Mouse (Mus musculus): ENCODE results near the gene Mag. TPM values are rescaled to one million over a fixed set of nuclear protein-coding genes. Genes with fewer than 3 reads are reported as not detected.

Mag gene
- polyA plus RNA-seq (2012; ENCODE audit: insufficient read depth, low replicate concordance), result 1.2 TPM in 1 of 2 replicates, not detected in the other

- H3K4me1 ChIP-seq, result peaks cover 10% of the 10 kb centered on the region
- TF ChIP-seq GATA1 (IDR thresholded peaks at IDR 0.05; ENCODE audit: borderline replicate concordance, low read length) (no peak), FLI1 (IDR thresholded peaks at IDR 0.05; ENCODE audit: low read length) (no peak)
- peak within 1 kb of the TSS; percentile 18 for H3K4me3 ChIP-seq (replicated peaks)
- H3K27me3 ChIP-seq (replicated peaks), result peaks cover 72% of the 10 kb centered on the region
- no peaks in the 10 kb centered on the region for H3K36me3 ChIP-seq (replicated peaks; ENCODE audit: low read length)
- no peaks in the 10 kb centered on the region for H3K9me3 ChIP-seq
Measured at GRCm38 (mm10) chr7:30914732-30915131, at the start of gene Mag. Gene Mag (minus strand): TSS chr7:30914873.

DNA sequence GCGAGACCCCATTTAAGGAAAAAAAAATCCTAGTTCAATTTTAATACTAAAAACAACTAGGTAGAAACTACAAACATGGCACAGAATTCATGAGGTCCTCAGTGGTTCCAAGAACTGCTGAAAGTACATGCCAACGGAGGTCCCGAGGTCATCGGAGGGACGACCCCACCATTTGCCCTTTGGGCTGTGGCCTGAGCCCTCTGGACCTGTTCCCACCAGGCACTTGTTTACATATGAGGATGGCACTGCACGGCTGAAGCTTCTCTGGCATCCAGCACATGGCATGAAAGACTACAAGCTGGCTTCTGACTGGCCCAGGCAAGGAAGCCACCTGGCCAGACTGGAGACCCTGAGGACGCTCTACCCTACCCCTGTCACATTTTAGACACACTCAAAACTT is 49.7 kb upstream of the Mag start:
- TF ChIP-seq FLI1 (IDR thresholded peaks at IDR 0.05; ENCODE audit: low read length) (no peak), GATA1 (IDR thresholded peaks at IDR 0.05; ENCODE audit: borderline replicate concordance, low read length) (no peak)
- Histone ChIP-seq H3K4me1 (peaks cover 46% of the 10 kb centered on the region), H3K27me3 (replicated peaks) (peaks cover 5% of the 10 kb centered on the region), H3K9me3 (no peaks in the 10 kb centered on the region), H3K36me3 (replicated peaks; ENCODE audit: low read length) (peaks cover 5% of the 10 kb centered on the region), H3K4me3 (replicated peaks) (no peak overlapping the region)

GRCm38 (mm10) chr7:30962862-30963261 is 48.2 kb upstream of the Mag start:
- no peaks in the 10 kb centered on the region for H3K9me3 ChIP-seq
- no peak overlapping the region for H3K4me3 ChIP-seq (replicated peaks)
- peaks cover 20% of the 10 kb centered on the region for H3K36me3 ChIP-seq (replicated peaks; ENCODE audit: low read length)
- H3K27me3 ChIP-seq (replicated peaks), result peaks cover 5% of the 10 kb centered on the region
- peaks cover 61% of the 10 kb centered on the region for H3K4me1 ChIP-seq
- no peak for TF ChIP-seq FLI1 (IDR thresholded peaks at IDR 0.05; ENCODE audit: low read length)
- TF ChIP-seq GATA1 (IDR thresholded peaks at IDR 0.05; ENCODE audit: borderline replicate concordance, low read length), result no peak

GRCm38 (mm10) chr7:30959786-30960349 is 45.2 kb upstream of the Mag start:
- Histone ChIP-seq H3K4me1 (peaks cover 60% of the 10 kb centered on the region), H3K36me3 (replicated peaks; ENCODE audit: low read length) (peaks cover 26% of the 10 kb centered on the region), H3K4me3 (replicated peaks) (no peak overlapping the region), H3K27me3 (replicated peaks) (no peaks in the 10 kb centered on the region), H3K9me3 (no peaks in the 10 kb centered on the region)
- no peak for TF ChIP-seq FLI1 (IDR thresholded peaks at IDR 0.05; ENCODE audit: low read length)

GRCm38 (mm10) chr7:30958866-30959487 is 44.3 kb upstream of the Mag start:
- H3K36me3 ChIP-seq (replicated peaks; ENCODE audit: low read length), result peaks cover 35% of the 10 kb centered on the region
- H3K4me3 ChIP-seq (replicated peaks), result peak overlapping the region; percentile 98
- no peak for TF ChIP-seq FLI1 (IDR thresholded peaks at IDR 0.05; ENCODE audit: low read length)
- no peak for TF ChIP-seq GATA1 (IDR thresholded peaks at IDR 0.05; ENCODE audit: borderline replicate concordance, low read length)
- H3K4me1 ChIP-seq, result peaks cover 68% of the 10 kb centered on the region
- no peaks in the 10 kb centered on the region for H3K9me3 ChIP-seq
- no peaks in the 10 kb centered on the region for H3K27me3 ChIP-seq (replicated peaks)

- peaks cover 70% of the 10 kb centered on the region for H3K4me1 ChIP-seq
- H3K27me3 ChIP-seq (replicated peaks), result no peaks in the 10 kb centered on the region
- peak overlapping the region; percentile 98 for H3K4me3 ChIP-seq (replicated peaks)
- TF ChIP-seq GATA1 (IDR thresholded peaks at IDR 0.05; ENCODE audit: borderline replicate concordance, low read length) (no peak), FLI1 (IDR thresholded peaks at IDR 0.05; ENCODE audit: low read length) (no peak)
- no peaks in the 10 kb centered on the region for H3K9me3 ChIP-seq
- H3K36me3 ChIP-seq (replicated peaks; ENCODE audit: low read length), result peaks cover 42% of the 10 kb centered on the region
Measured at GRCm38 (mm10) chr7:30958109-30958865, 43.6 kb upstream of the Mag start.

GRCm38 (mm10) chr7:30957367-30957783 is 42.7 kb upstream of the Mag start:
- Histone ChIP-seq H3K4me1 (peaks cover 73% of the 10 kb centered on the region), H3K4me3 (replicated peaks) (peak overlapping the region; percentile 98), H3K36me3 (replicated peaks; ENCODE audit: low read length) (peaks cover 51% of the 10 kb centered on the region), H3K27me3 (replicated peaks) (no peaks in the 10 kb centered on the region), H3K9me3 (no peaks in the 10 kb centered on the region)
- TF ChIP-seq GATA1 (IDR thresholded peaks at IDR 0.05; ENCODE audit: borderline replicate concordance, low read length) (no peak), FLI1 (IDR thresholded peaks at IDR 0.05; ENCODE audit: low read length) (no peak)

DNA sequence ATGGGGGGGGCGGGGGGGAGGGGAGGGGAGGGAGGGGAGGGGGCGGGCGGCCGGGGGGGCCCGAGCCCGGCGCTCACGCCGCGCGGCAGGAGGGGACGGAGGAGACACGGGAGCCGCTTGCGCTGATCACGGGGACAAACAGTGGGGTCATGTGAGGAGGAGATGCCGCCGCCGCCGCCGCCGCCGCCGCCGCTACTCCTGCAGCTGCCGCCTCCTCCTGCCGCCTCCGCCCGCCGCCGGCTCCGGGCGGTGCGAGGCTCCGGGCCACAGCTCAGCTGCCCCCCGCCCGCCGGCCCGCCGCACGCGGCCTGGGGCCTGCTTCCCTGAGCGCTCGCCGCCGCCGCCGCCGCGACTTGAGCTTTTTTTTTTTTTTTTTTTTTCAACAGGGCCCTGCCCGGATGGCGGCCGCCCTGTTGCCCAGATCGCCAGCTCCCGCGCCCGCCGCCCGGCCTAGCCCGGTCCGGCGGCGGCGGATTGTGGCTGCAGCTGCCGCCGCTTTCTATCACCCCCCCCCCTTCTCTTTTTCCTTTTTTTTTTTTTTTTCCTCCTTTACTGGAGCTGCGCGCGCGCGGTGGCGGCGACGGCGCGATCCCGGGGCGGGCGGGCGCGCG is 42.2 kb upstream of the Mag start, which contains the start of gene Usf2:
Gene Usf2 (minus strand): TSS at position 48 of the 611 bp plus-strand sequence.
- peak within 1 kb of the TSS; percentile 98 for H3K4me3 ChIP-seq (replicated peaks)
- H3K4me1 ChIP-seq, result peaks cover 68% of the 10 kb centered on the region
- H3K9me3 ChIP-seq, result no peaks in the 10 kb centered on the region
- peaks cover 56% of the 10 kb centered on the region for H3K36me3 ChIP-seq (replicated peaks; ENCODE audit: low read length)
- no peaks in the 10 kb centered on the region for H3K27me3 ChIP-seq (replicated peaks)
- no peak for TF ChIP-seq GATA1 (IDR thresholded peaks at IDR 0.05; ENCODE audit: borderline replicate concordance, low read length)

- TF ChIP-seq FLI1 (IDR thresholded peaks at IDR 0.05; ENCODE audit: low read length) (no peak), GATA1 (IDR thresholded peaks at IDR 0.05; ENCODE audit: borderline replicate concordance, low read length) (no peak)
- H3K4me1 ChIP-seq, result peaks cover 67% of the 10 kb centered on the region
Measured at GRCm38 (mm10) chr7:30956357-30956751, 41.7 kb upstream of the Mag start.

More at GRCm38 (mm10) chr7:30956357-30956751, 41.7 kb upstream of the Mag start:
- H3K9me3 ChIP-seq, result no peaks in the 10 kb centered on the region
- peaks cover 61% of the 10 kb centered on the region for H3K36me3 ChIP-seq (replicated peaks; ENCODE audit: low read length)
- H3K4me3 ChIP-seq (replicated peaks), result peak overlapping the region; percentile 98
- H3K27me3 ChIP-seq (replicated peaks), result no peaks in the 10 kb centered on the region

Data from megakaryocyte, embryonic 14.5 days (primary cell).